Mouse (Mus musculus): Measurements from ENCODE around the gene Grap2. TPM values are rescaled to one million over a fixed set of nuclear protein-coding genes. Genes with fewer than 3 reads are reported as not detected.

Gene Grap2
- total and polyA plus RNA-seq, 3 experiments, result 2.8 to 21.1 (median 4.6) TPM

- Histone ChIP-seq H3K4me1 (ENCODE audit: insufficient read depth, low read depth, low read length) (no peaks in the 10 kb centered on the region), H3K4me3 (ENCODE audit: low read depth, low read length) (no peak overlapping the region), H3K27me3 (ENCODE audit: insufficient read depth, low read length) (peaks cover 87% of the 10 kb centered on the region), H3K36me3 (replicated peaks) (no peaks in the 10 kb centered on the region), H3K9me3 (replicated peaks) (no peaks in the 10 kb centered on the region)
- no peak for DNase-seq (ENCODE audit: low spot score)
- TF ChIP-seq POLR2AphosphoS5 (IDR thresholded peaks at IDR 0.05; ENCODE audit: insufficient replicate concordance, low read depth, low read length) (no peak), TAL1 (conservative IDR thresholded peaks at IDR 0.05; ENCODE audit: low read depth, low read length) (no peak), GATA2 (IDR thresholded peaks at IDR 0.05; ENCODE audit: borderline replicate concordance, low read depth, low read length) (no peak), GATA1 (IDR thresholded peaks at IDR 0.05; ENCODE audit: borderline replicate concordance, low read length) (no peak), CTCF (IDR thresholded peaks at IDR 0.05; ENCODE audit: low read depth, low read length) (no peak)
- no peak for ATAC-seq (ENCODE audit: extremely low read depth, insufficient number of reproducible peaks, low FRiP score, poor library complexity, severe bottlenecking)
Measured at GRCm38 (mm10) chr15:80683151-80683550, 110.8 kb downstream of the Grap2 start.

GRCm38 (mm10) chr15:80683990-80684389 lies 111.6 kb downstream of the Grap2 start:
- peaks cover 7% of the 10 kb centered on the region for H3K4me1 ChIP-seq (ENCODE audit: insufficient read depth, low read depth, low read length)
- no peak overlapping the region for H3K4me3 ChIP-seq (ENCODE audit: low read depth, low read length)
- TF ChIP-seq CTCF (IDR thresholded peaks at IDR 0.05; ENCODE audit: low read depth, low read length) (no peak), GATA2 (IDR thresholded peaks at IDR 0.05; ENCODE audit: borderline replicate concordance, low read depth, low read length) (no peak), GATA1 (IDR thresholded peaks at IDR 0.05; ENCODE audit: borderline replicate concordance, low read length) (no peak), POLR2AphosphoS5 (IDR thresholded peaks at IDR 0.05; ENCODE audit: insufficient replicate concordance, low read depth, low read length) (no peak), TAL1 (conservative IDR thresholded peaks at IDR 0.05; ENCODE audit: low read depth, low read length) (no peak)
- H3K9me3 ChIP-seq (replicated peaks), result no peaks in the 10 kb centered on the region
- no peaks in the 10 kb centered on the region for H3K36me3 ChIP-seq (replicated peaks)
- H3K27me3 ChIP-seq (ENCODE audit: insufficient read depth, low read length), result peaks cover 87% of the 10 kb centered on the region
- no peak for DNase-seq (ENCODE audit: low spot score)
- ATAC-seq (ENCODE audit: extremely low read depth, insufficient number of reproducible peaks, low FRiP score, poor library complexity, severe bottlenecking), result no peak

- TF ChIP-seq GATA2 (IDR thresholded peaks at IDR 0.05; ENCODE audit: borderline replicate concordance, low read depth, low read length), result no peak
- TF ChIP-seq POLR2AphosphoS5 (IDR thresholded peaks at IDR 0.05; ENCODE audit: insufficient replicate concordance, low read depth, low read length), result no peak
- no peak for TF ChIP-seq CTCF (IDR thresholded peaks at IDR 0.05; ENCODE audit: low read depth, low read length)
- TF ChIP-seq GATA1 (IDR thresholded peaks at IDR 0.05; ENCODE audit: borderline replicate concordance, low read length), result no peak
- TF ChIP-seq TAL1 (conservative IDR thresholded peaks at IDR 0.05; ENCODE audit: low read depth, low read length), result no peak
- DNase-seq (ENCODE audit: low spot score), result no peak
- Histone ChIP-seq H3K4me1 (ENCODE audit: insufficient read depth, low read depth, low read length) (peaks cover 11% of the 10 kb centered on the region), H3K9me3 (replicated peaks) (no peaks in the 10 kb centered on the region), H3K4me3 (ENCODE audit: low read depth, low read length) (no peak overlapping the region), H3K36me3 (replicated peaks) (no peaks in the 10 kb centered on the region), H3K27me3 (ENCODE audit: insufficient read depth, low read length) (peaks cover 85% of the 10 kb centered on the region)
- no peak for ATAC-seq (ENCODE audit: extremely low read depth, insufficient number of reproducible peaks, low FRiP score, poor library complexity, severe bottlenecking)
Measured at GRCm38 (mm10) chr15:80684786-80685602, 112.6 kb downstream of the Grap2 start.

GRCm38 (mm10) chr15:80685603-80685895 lies 113.2 kb downstream of the Grap2 start:
- ATAC-seq (ENCODE audit: extremely low read depth, insufficient number of reproducible peaks, low FRiP score, poor library complexity, severe bottlenecking), result no peak
- DNase-seq (ENCODE audit: low spot score), result no peak
- H3K4me3 ChIP-seq (ENCODE audit: low read depth, low read length), result no peak overlapping the region
- peaks cover 11% of the 10 kb centered on the region for H3K4me1 ChIP-seq (ENCODE audit: insufficient read depth, low read depth, low read length)
- H3K36me3 ChIP-seq (replicated peaks), result no peaks in the 10 kb centered on the region
- TF ChIP-seq POLR2AphosphoS5 (IDR thresholded peaks at IDR 0.05; ENCODE audit: insufficient replicate concordance, low read depth, low read length) (no peak), GATA1 (IDR thresholded peaks at IDR 0.05; ENCODE audit: borderline replicate concordance, low read length) (no peak), CTCF (IDR thresholded peaks at IDR 0.05; ENCODE audit: low read depth, low read length) (no peak), TAL1 (conservative IDR thresholded peaks at IDR 0.05; ENCODE audit: low read depth, low read length) (no peak)
- peaks cover 85% of the 10 kb centered on the region for H3K27me3 ChIP-seq (ENCODE audit: insufficient read depth, low read length)
- no peaks in the 10 kb centered on the region for H3K9me3 ChIP-seq (replicated peaks)

- TF ChIP-seq CTCF (IDR thresholded peaks at IDR 0.05; ENCODE audit: low read depth, low read length) (no peak), TAL1 (conservative IDR thresholded peaks at IDR 0.05; ENCODE audit: low read depth, low read length) (no peak), POLR2AphosphoS5 (IDR thresholded peaks at IDR 0.05; ENCODE audit: insufficient replicate concordance, low read depth, low read length) (no peak), GATA1 (IDR thresholded peaks at IDR 0.05; ENCODE audit: borderline replicate concordance, low read length) (no peak), GATA2 (IDR thresholded peaks at IDR 0.05; ENCODE audit: borderline replicate concordance, low read depth, low read length) (no peak)
- H3K4me1 ChIP-seq (ENCODE audit: insufficient read depth, low read depth, low read length), result peaks cover 14% of the 10 kb centered on the region
- H3K36me3 ChIP-seq (replicated peaks), result no peaks in the 10 kb centered on the region
- H3K4me3 ChIP-seq (ENCODE audit: low read depth, low read length), result no peak overlapping the region
- no peak for DNase-seq (ENCODE audit: low spot score)
- H3K9me3 ChIP-seq (replicated peaks), result no peaks in the 10 kb centered on the region
- peak; percentile 34; the same call in 1 of the 2 replicates for ATAC-seq (ENCODE audit: extremely low read depth, insufficient number of reproducible peaks, low FRiP score, poor library complexity, severe bottlenecking)
- peaks cover 85% of the 10 kb centered on the region for H3K27me3 ChIP-seq (ENCODE audit: insufficient read depth, low read length)
Measured at GRCm38 (mm10) chr15:80688536-80688935, 116.1 kb downstream of the Grap2 start.

- ATAC-seq (ENCODE audit: extremely low read depth, insufficient number of reproducible peaks, low FRiP score, poor library complexity, severe bottlenecking) (no peak), DNase-seq (ENCODE audit: low spot score) (no peak)
- Histone ChIP-seq H3K27me3 (ENCODE audit: insufficient read depth, low read length) (peaks cover 85% of the 10 kb centered on the region), H3K9me3 (replicated peaks) (0 out of 2 replicates have a peak, but pooled peaks cover 2% of the 10 kb centered on the region), H3K4me1 (ENCODE audit: insufficient read depth, low read depth, low read length) (peaks cover 16% of the 10 kb centered on the region), H3K36me3 (replicated peaks) (no peaks in the 10 kb centered on the region), H3K4me3 (ENCODE audit: low read depth, low read length) (no peak overlapping the region)
- TF ChIP-seq GATA2 (IDR thresholded peaks at IDR 0.05; ENCODE audit: borderline replicate concordance, low read depth, low read length) (no peak), TAL1 (conservative IDR thresholded peaks at IDR 0.05; ENCODE audit: low read depth, low read length) (no peak)
Measured at GRCm38 (mm10) chr15:80693492-80693891, 121.1 kb downstream of the Grap2 start.

Measured in G1E (cell line).